Mouse (Mus musculus): ENCODE measurements around the gene Cep55. TPM values are rescaled to one million over a fixed set of nuclear protein-coding genes. Genes with fewer than 3 reads are reported as not detected.

Gene Cep55
- polyA plus RNA-seq, 1 experiment from 2014 or later = 28.5 TPM

DNA sequence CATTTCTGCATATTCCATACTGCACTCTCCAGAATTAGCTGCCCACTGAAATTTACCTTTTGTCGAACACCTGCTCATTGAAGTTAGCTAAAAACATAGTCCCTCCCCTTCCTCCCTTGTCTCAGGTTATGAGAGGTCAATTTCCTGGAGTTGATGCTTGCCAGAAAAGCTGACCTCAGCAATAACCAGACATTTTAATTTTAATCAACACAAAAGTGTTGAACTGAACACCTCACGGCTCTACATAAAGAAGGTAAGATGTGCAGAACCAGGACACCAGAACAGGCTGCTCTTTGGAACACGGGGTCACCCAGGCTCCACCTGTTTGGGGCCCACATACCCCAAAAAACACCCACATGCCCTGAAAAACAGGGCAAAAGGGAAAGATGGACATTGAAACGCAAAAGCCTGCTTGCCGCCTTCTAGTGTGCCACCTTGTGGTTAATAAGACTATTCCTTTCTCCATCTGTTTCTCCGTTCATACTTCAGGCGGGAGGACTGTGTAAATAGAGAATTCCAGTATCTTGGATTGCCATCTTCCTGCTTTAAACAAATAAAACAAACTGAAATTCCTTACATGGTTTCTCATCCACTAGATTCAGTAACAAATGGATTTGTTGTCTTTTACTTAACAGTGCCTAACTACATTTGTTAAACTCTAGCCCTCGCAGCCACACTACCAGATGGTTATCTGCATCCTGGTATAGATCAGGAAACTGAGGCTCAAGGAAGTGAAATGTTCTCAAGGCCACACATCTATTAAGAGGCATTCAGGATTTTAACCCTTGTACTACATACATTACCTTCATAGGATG lies 1.4 kb upstream of the Cep55 start:
- H3K4me3 ChIP-seq (ENCODE audit: low read depth, low read length) = peak overlapping the region; percentile 77

DNA sequence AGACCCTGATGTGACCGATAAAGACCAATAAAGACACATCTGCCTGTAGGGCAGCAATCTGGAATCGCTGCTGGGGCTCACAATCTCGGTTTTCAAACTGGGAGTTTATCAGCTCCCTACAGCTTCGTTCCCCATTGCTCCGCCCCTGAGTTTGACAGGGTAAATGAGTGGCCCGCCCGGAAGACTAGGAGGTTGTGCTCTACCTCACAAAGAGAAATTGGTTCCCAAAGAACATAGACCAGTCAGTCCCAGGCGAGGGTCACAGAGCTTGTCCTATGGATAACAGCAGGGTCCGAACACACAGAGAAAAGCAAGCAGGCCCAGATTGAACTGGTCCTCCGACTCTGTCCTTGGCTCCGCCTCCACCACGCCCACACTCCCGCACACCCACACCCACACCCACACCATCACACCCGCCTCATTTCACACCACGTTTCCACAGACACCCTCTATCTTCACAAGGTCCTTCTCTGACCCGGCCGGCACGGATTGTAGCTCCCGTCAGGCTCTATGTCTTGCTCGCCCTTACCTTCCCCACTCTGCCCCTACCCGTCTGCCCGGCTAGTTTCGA lies 577 bp upstream of the Cep55 start:
- H3K27ac ChIP-seq (ENCODE audit: low read length) = peak overlapping the region; percentile 27; the same call in 1 of the 2 replicates
- peak overlapping the region; percentile 36; the same call in 1 of the 2 replicates for H3K9ac ChIP-seq (replicated peaks; ENCODE audit: low read depth, low read length)
- H3K4me1 ChIP-seq (ENCODE audit: control insufficient read depth, insufficient read depth, low read length) = peaks cover 7% of the 10 kb centered on the region; the same call in 1 of the 2 replicates
- peaks cover 8% of the 10 kb centered on the region; the same call in 1 of the 2 replicates for H3K36me3 ChIP-seq (ENCODE audit: control insufficient read depth, insufficient read depth, low read length)
- H3K4me3 ChIP-seq (ENCODE audit: low read depth, low read length) = peak overlapping the region; percentile 77
- H3K4me2 ChIP-seq (replicated peaks; ENCODE audit: low read depth, low read length) = peak overlapping the region; percentile 67
- no peaks in the 10 kb centered on the region for H3K27me3 ChIP-seq (ENCODE audit: control insufficient read depth, insufficient read depth, low read length)
- peak; percentile 89 for ATAC-seq (ENCODE audit: insufficient number of reproducible peaks, insufficient read depth, low FRiP score, low read depth)
- WGBS = 0% methylated on average over 23 of the region's 23 CpGs
- H3K9me3 ChIP-seq (ENCODE audit: control insufficient read depth, low read depth, low read length) = no peaks in the 10 kb centered on the region

More for the DNA sequence above, 1.4 kb upstream of the Cep55 start:
- no peaks in the 10 kb centered on the region for H3K9me3 ChIP-seq (ENCODE audit: control insufficient read depth, low read depth, low read length)
- no peak overlapping the region for H3K27ac ChIP-seq (ENCODE audit: low read length)
- peaks cover 8% of the 10 kb centered on the region; the same call in 1 of the 2 replicates for H3K36me3 ChIP-seq (ENCODE audit: control insufficient read depth, insufficient read depth, low read length)
- ATAC-seq (ENCODE audit: insufficient number of reproducible peaks, insufficient read depth, low FRiP score, low read depth) = no peak
- H3K27me3 ChIP-seq (ENCODE audit: control insufficient read depth, insufficient read depth, low read length) = no peaks in the 10 kb centered on the region
- 0 out of 2 replicates have a peak overlapping the region, but pooled peaks have one; percentile 36 for H3K9ac ChIP-seq (replicated peaks; ENCODE audit: low read depth, low read length)
- 22% methylated on average over 8 of the region's 8 CpGs for WGBS
- peak overlapping the region; percentile 67 for H3K4me2 ChIP-seq (replicated peaks; ENCODE audit: low read depth, low read length)
- H3K4me1 ChIP-seq (ENCODE audit: control insufficient read depth, insufficient read depth, low read length) = peaks cover 7% of the 10 kb centered on the region; the same call in 1 of the 2 replicates

DNA sequence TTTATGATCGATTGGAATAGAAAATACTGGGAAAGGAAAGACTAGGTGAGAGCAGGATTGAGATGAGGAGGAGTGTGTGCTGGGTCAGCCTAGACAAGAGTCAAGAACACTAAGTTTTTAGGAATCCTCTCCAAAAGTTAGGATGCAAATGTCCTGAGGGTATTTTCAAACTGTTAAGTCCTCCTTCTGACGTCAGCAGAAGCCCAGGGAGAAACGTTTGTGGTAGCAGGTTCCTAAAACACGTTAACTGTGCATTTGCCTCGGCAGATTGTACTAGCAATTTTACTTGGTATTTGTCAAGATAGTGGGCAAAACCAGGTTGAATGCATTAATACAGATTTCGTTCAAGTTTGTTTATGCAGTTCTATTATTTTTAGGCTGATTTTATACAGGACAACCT lies 987 bp downstream of the Cep55 start:
- peak overlapping the region; percentile 73; the same call in 1 of the 2 replicates for H3K9ac ChIP-seq (replicated peaks; ENCODE audit: low read depth, low read length)
- peak overlapping the region; percentile 77 for H3K4me3 ChIP-seq (ENCODE audit: low read depth, low read length)
- peak overlapping the region; percentile 72 for H3K4me2 ChIP-seq (replicated peaks; ENCODE audit: low read depth, low read length)
- no peak for ATAC-seq (ENCODE audit: insufficient number of reproducible peaks, insufficient read depth, low FRiP score, low read depth)
- H3K27ac ChIP-seq (ENCODE audit: low read length) = no peak overlapping the region
- WGBS = 12% methylated on average over 6 of the region's 6 CpGs
- no peaks in the 10 kb centered on the region for H3K9me3 ChIP-seq (ENCODE audit: control insufficient read depth, low read depth, low read length)
- H3K4me1 ChIP-seq (ENCODE audit: control insufficient read depth, insufficient read depth, low read length) = peaks cover 7% of the 10 kb centered on the region; the same call in 1 of the 2 replicates
- no peaks in the 10 kb centered on the region for H3K27me3 ChIP-seq (ENCODE audit: control insufficient read depth, insufficient read depth, low read length)
- peaks cover 17% of the 10 kb centered on the region for H3K36me3 ChIP-seq (ENCODE audit: control insufficient read depth, insufficient read depth, low read length)

DNA sequence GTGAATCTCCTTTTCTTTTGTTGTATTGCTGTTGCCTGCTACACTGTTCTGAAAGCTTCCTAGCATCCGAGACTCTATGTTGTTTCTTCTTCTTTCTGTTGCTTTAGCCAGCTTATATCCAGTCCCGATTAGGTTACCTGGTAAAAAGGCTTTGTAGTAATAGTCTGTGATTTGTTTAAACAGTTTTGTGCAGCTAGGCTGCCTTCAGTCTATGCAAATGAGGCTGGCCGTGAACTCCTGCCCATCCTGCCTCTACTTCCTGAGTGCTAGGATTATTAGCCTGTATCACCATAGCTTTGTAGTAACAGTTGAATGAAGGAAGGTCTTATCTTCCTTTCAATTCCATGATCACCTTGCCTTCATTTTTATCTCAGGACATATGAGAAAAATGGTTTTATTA lies 1.5 kb downstream of the Cep55 start:
- 42% methylated on average over 3 of the region's 3 CpGs for WGBS
- Histone ChIP-seq H3K9me3 (ENCODE audit: control insufficient read depth, low read depth, low read length) (no peaks in the 10 kb centered on the region), H3K9ac (replicated peaks; ENCODE audit: low read depth, low read length) (no peak overlapping the region), H3K4me3 (ENCODE audit: low read depth, low read length) (peak overlapping the region; percentile 77), H3K27ac (ENCODE audit: low read length) (no peak overlapping the region), H3K36me3 (ENCODE audit: control insufficient read depth, insufficient read depth, low read length) (peaks cover 22% of the 10 kb centered on the region), H3K4me1 (ENCODE audit: control insufficient read depth, insufficient read depth, low read length) (peaks cover 7% of the 10 kb centered on the region; the same call in 1 of the 2 replicates), H3K4me2 (replicated peaks; ENCODE audit: low read depth, low read length) (peak overlapping the region; percentile 72), H3K27me3 (ENCODE audit: control insufficient read depth, insufficient read depth, low read length) (no peaks in the 10 kb centered on the region)
- no peak for ATAC-seq (ENCODE audit: insufficient number of reproducible peaks, insufficient read depth, low FRiP score, low read depth)

DNA sequence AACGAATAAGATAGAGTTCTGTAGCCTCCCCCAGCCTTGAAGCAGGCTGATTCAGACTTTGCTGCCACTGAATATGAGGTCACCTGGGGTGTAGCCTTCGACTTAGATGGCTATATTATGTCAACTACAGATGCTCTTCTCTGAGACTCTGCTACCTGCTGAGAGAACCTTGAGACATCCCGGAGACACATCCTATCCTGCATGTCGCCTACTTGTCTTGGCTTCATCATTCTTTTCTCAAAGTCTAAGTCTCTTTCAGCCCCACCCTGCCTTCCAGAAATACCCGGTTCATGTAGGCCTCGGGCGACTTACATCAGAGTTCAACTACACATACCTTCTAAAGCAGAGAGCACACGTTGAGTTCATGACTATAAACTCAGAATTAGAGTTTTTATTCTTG lies 2.1 kb downstream of the Cep55 start:
- Histone ChIP-seq H3K27ac (ENCODE audit: low read length) (no peak overlapping the region), H3K36me3 (ENCODE audit: control insufficient read depth, insufficient read depth, low read length) (peaks cover 23% of the 10 kb centered on the region), H3K9ac (replicated peaks; ENCODE audit: low read depth, low read length) (no peak overlapping the region), H3K27me3 (ENCODE audit: control insufficient read depth, insufficient read depth, low read length) (no peaks in the 10 kb centered on the region), H3K4me1 (ENCODE audit: control insufficient read depth, insufficient read depth, low read length) (peaks cover 7% of the 10 kb centered on the region; the same call in 1 of the 2 replicates), H3K9me3 (ENCODE audit: control insufficient read depth, low read depth, low read length) (no peaks in the 10 kb centered on the region), H3K4me2 (replicated peaks; ENCODE audit: low read depth, low read length) (no peak overlapping the region), H3K4me3 (ENCODE audit: low read depth, low read length) (no peak overlapping the region)
- no peak for ATAC-seq (ENCODE audit: insufficient number of reproducible peaks, insufficient read depth, low FRiP score, low read depth)
- WGBS = 87% methylated on average over 8 of the region's 8 CpGs

DNA sequence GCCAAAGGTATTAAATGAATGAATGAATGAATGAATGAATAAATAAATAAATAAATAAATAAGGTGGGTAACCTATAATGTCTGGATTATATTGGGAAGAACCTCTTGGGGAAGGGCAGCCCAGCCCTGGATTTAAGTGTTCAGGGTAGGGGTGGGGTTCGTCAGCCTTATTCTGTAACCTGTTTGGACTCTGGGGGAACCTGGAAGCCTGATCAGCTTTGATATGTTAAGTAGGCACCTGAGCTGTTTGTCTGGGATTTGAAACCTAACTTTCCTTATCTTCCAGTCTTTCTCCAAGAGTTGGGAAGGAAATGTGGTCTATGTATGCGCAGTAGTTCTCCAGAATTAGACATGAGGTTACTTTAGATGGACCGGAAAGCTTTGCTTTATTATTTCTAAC lies 8.4 kb downstream of the Cep55 start:
- no peak for ATAC-seq (ENCODE audit: insufficient number of reproducible peaks, insufficient read depth, low FRiP score, low read depth)
- H3K9me3 ChIP-seq (ENCODE audit: control insufficient read depth, low read depth, low read length) = no peaks in the 10 kb centered on the region
- H3K27ac ChIP-seq (ENCODE audit: low read length) = no peak overlapping the region
- H3K4me1 ChIP-seq (ENCODE audit: control insufficient read depth, insufficient read depth, low read length) = no peaks in the 10 kb centered on the region
- peaks cover 20% of the 10 kb centered on the region for H3K36me3 ChIP-seq (ENCODE audit: control insufficient read depth, insufficient read depth, low read length)
- H3K4me2 ChIP-seq (replicated peaks; ENCODE audit: low read depth, low read length) = no peak overlapping the region
- H3K9ac ChIP-seq (replicated peaks; ENCODE audit: low read depth, low read length) = no peak overlapping the region
- WGBS = 90% methylated on average over 3 of the region's 3 CpGs
- no peaks in the 10 kb centered on the region for H3K27me3 ChIP-seq (ENCODE audit: control insufficient read depth, insufficient read depth, low read length)
- no peak overlapping the region for H3K4me3 ChIP-seq (ENCODE audit: low read depth, low read length)

DNA sequence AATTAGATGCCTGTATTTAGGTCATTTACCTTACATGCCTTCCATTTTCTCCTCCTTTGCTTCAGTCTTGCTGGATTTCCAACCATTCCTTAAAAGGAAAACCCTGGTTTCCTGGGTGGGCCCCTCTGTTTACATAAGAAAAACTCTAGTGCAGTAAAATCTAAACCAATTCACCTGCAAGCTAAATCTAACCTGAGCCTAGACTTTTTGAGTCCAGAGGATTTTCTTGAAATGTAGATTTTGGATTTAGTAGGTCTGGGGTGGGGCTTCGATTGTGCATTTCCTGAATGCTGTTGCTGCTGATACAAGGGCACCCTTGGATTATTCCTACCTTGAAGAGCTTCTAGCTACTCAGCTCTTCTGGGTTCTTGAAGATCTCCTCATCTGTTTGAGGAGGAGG lies 9.2 kb downstream of the Cep55 start:
- Histone ChIP-seq H3K4me1 (ENCODE audit: control insufficient read depth, insufficient read depth, low read length) (no peaks in the 10 kb centered on the region), H3K27me3 (ENCODE audit: control insufficient read depth, insufficient read depth, low read length) (no peaks in the 10 kb centered on the region), H3K36me3 (ENCODE audit: control insufficient read depth, insufficient read depth, low read length) (peaks cover 20% of the 10 kb centered on the region), H3K4me2 (replicated peaks; ENCODE audit: low read depth, low read length) (no peak overlapping the region), H3K27ac (ENCODE audit: low read length) (no peak overlapping the region), H3K4me3 (ENCODE audit: low read depth, low read length) (no peak overlapping the region), H3K9ac (replicated peaks; ENCODE audit: low read depth, low read length) (no peak overlapping the region), H3K9me3 (ENCODE audit: control insufficient read depth, low read depth, low read length) (no peaks in the 10 kb centered on the region)
- ATAC-seq (ENCODE audit: insufficient number of reproducible peaks, insufficient read depth, low FRiP score, low read depth) = no peak
- 89% methylated on average over 1 of the region's 1 CpGs for WGBS

DNA sequence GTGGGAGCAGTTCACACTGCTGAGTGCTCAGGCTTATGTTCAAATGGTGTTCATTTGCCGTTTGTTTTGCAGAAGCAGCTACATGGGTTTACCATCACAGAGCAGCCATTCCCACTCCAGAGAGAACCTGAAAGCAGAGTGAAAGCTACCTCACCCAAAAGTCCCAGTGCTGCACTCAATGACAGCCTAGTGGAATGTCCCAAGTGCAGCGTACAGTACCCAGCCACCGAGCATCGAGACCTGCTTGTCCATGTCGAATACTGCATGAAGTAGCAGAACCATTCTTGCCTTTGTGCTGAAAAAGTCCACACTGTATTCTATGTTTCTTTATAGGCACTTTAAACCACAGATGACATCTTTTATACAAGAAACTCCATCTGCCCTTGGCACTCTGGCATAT lies 18.4 kb downstream of the Cep55 start:
- WGBS = 91% methylated on average over 5 of the region's 5 CpGs
- H3K4me2 ChIP-seq (replicated peaks; ENCODE audit: low read depth, low read length) = no peak overlapping the region
- H3K4me3 ChIP-seq (ENCODE audit: low read depth, low read length) = no peak overlapping the region
- H3K27ac ChIP-seq (ENCODE audit: low read length) = no peak overlapping the region
- no peak for ATAC-seq (ENCODE audit: insufficient number of reproducible peaks, insufficient read depth, low FRiP score, low read depth)
- H3K4me1 ChIP-seq (ENCODE audit: control insufficient read depth, insufficient read depth, low read length) = no peaks in the 10 kb centered on the region
- H3K36me3 ChIP-seq (ENCODE audit: control insufficient read depth, insufficient read depth, low read length) = peaks cover 37% of the 10 kb centered on the region
- H3K9ac ChIP-seq (replicated peaks; ENCODE audit: low read depth, low read length) = no peak overlapping the region
- H3K9me3 ChIP-seq (ENCODE audit: control insufficient read depth, low read depth, low read length) = no peaks in the 10 kb centered on the region
- no peaks in the 10 kb centered on the region for H3K27me3 ChIP-seq (ENCODE audit: control insufficient read depth, insufficient read depth, low read length)

Data from stomach, embryonic 14.5 days (tissue).